Mouse (Mus musculus): ENCODE data around the gene Gnao1. TPM values are rescaled to one million over a fixed set of nuclear protein-coding genes. Genes with fewer than 3 reads are reported as not detected.

The Gnao1 gene
- polyA plus RNA-seq (2012; rRNA removed) = 2.3 and 2.5 TPM in 2 replicates

DNA sequence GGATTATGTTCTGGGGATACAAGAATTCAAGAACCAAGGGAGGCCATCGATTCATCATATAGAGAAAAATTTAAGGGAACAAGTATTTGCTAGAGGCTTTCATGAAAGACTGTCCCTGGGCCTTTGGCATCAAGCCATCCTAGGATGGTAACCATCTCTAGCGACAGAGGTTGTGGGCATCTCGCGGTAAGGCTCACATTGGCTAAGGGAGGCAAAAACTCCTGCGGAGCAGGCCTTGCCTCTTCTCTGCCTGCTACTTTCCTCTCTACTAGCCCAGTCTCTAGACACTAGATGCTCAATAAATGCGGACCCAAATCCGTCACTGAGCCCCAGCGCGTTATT, at the start of gene Gnao1:
Gene Gnao1 (plus strand): TSS at position 281 of the 342 bp plus-strand sequence.
- WGBS = 11% methylated on average over 9 of the region's 9 CpGs
- Histone ChIP-seq H3K36me3 (ENCODE audit: control insufficient read depth, insufficient read depth, low read length) (no peaks in the 10 kb centered on the region), H3K27ac (ENCODE audit: control insufficient read depth, insufficient read depth, low read length) (no peak within 1 kb of the TSS), H3K4me1 (replicated peaks; ENCODE audit: control insufficient read depth, insufficient read depth, low read length) (peaks cover 8% of the 10 kb centered on the region), H3K4me3 (ENCODE audit: control insufficient read depth, insufficient read depth, low read length) (peak within 1 kb of the TSS; percentile 43), H3K27me3 (ENCODE audit: control insufficient read depth, insufficient read depth, low read length) (peaks cover 19% of the 10 kb centered on the region)
- no peak for DNase-seq
- TF ChIP-seq CTCF (IDR thresholded peaks at IDR 0.05; ENCODE audit: borderline replicate concordance, control insufficient read depth, extremely low read depth, insufficient read depth, low read length, poor library complexity) (no peak), POLR2A (IDR thresholded peaks at IDR 0.05; ENCODE audit: control insufficient read depth, extremely low read depth, insufficient read depth, low read length, poor library complexity) (no peak)

- 61% methylated on average over 3 of the region's 3 CpGs for WGBS
- no peaks in the 10 kb centered on the region for H3K4me1 ChIP-seq (replicated peaks; ENCODE audit: control insufficient read depth, insufficient read depth, low read length)
- TF ChIP-seq POLR2A (IDR thresholded peaks at IDR 0.05; ENCODE audit: control insufficient read depth, extremely low read depth, insufficient read depth, low read length, poor library complexity) = no peak
- no peak for TF ChIP-seq CTCF (IDR thresholded peaks at IDR 0.05; ENCODE audit: borderline replicate concordance, control insufficient read depth, extremely low read depth, insufficient read depth, low read length, poor library complexity)
- H3K4me3 ChIP-seq (ENCODE audit: control insufficient read depth, insufficient read depth, low read length) = no peak overlapping the region
- DNase-seq = no peak
- no peak overlapping the region for H3K27ac ChIP-seq (ENCODE audit: control insufficient read depth, insufficient read depth, low read length)
- H3K27me3 ChIP-seq (ENCODE audit: control insufficient read depth, insufficient read depth, low read length) = no peaks in the 10 kb centered on the region
- H3K36me3 ChIP-seq (ENCODE audit: control insufficient read depth, insufficient read depth, low read length) = no peaks in the 10 kb centered on the region
Measured at GRCm38 (mm10) chr8:93777605-93778004, 32.2 kb upstream of the Gnao1 start.

GRCm38 (mm10) chr8:93809226-93809625, 540 bp upstream of the Gnao1 start:
- Histone ChIP-seq H3K27me3 (ENCODE audit: control insufficient read depth, insufficient read depth, low read length) (peaks cover 19% of the 10 kb centered on the region), H3K27ac (ENCODE audit: control insufficient read depth, insufficient read depth, low read length) (no peak overlapping the region), H3K4me1 (replicated peaks; ENCODE audit: control insufficient read depth, insufficient read depth, low read length) (peaks cover 8% of the 10 kb centered on the region), H3K4me3 (ENCODE audit: control insufficient read depth, insufficient read depth, low read length) (no peak overlapping the region), H3K36me3 (ENCODE audit: control insufficient read depth, insufficient read depth, low read length) (no peaks in the 10 kb centered on the region)
- no peak for DNase-seq
- 93% methylated on average over 3 of the region's 3 CpGs for WGBS
- TF ChIP-seq CTCF (IDR thresholded peaks at IDR 0.05; ENCODE audit: borderline replicate concordance, control insufficient read depth, extremely low read depth, insufficient read depth, low read length, poor library complexity) = no peak
- TF ChIP-seq POLR2A (IDR thresholded peaks at IDR 0.05; ENCODE audit: control insufficient read depth, extremely low read depth, insufficient read depth, low read length, poor library complexity) = no peak

- 2% methylated on average over 99 of the region's 116 CpGs for WGBS
- H3K27me3 ChIP-seq (ENCODE audit: control insufficient read depth, insufficient read depth, low read length) = peaks cover 19% of the 10 kb centered on the region
- DNase-seq = peak; percentile 43
Measured at GRCm38 (mm10) chr8:93810028-93810858, 477 bp downstream of the Gnao1 start.

GRCm38 (mm10) chr8:93810859-93811602, 1.3 kb downstream of the Gnao1 start:
- H3K27me3 ChIP-seq (ENCODE audit: control insufficient read depth, insufficient read depth, low read length) = peaks cover 19% of the 10 kb centered on the region
- H3K4me1 ChIP-seq (replicated peaks; ENCODE audit: control insufficient read depth, insufficient read depth, low read length) = peaks cover 8% of the 10 kb centered on the region
- TF ChIP-seq CTCF (IDR thresholded peaks at IDR 0.05; ENCODE audit: borderline replicate concordance, control insufficient read depth, extremely low read depth, insufficient read depth, low read length, poor library complexity) (no peak), POLR2A (IDR thresholded peaks at IDR 0.05; ENCODE audit: control insufficient read depth, extremely low read depth, insufficient read depth, low read length, poor library complexity) (no peak)
- no peak overlapping the region for H3K27ac ChIP-seq (ENCODE audit: control insufficient read depth, insufficient read depth, low read length)
- peak overlapping the region; percentile 43 for H3K4me3 ChIP-seq (ENCODE audit: control insufficient read depth, insufficient read depth, low read length)
- no peak for DNase-seq
- H3K36me3 ChIP-seq (ENCODE audit: control insufficient read depth, insufficient read depth, low read length) = no peaks in the 10 kb centered on the region
- WGBS = 5% methylated on average over 53 of the region's 53 CpGs

More at GRCm38 (mm10) chr8:93810028-93810858, 477 bp downstream of the Gnao1 start:
- Histone ChIP-seq H3K4me1 (replicated peaks; ENCODE audit: control insufficient read depth, insufficient read depth, low read length) (peaks cover 8% of the 10 kb centered on the region), H3K36me3 (ENCODE audit: control insufficient read depth, insufficient read depth, low read length) (no peaks in the 10 kb centered on the region), H3K4me3 (ENCODE audit: control insufficient read depth, insufficient read depth, low read length) (peak overlapping the region; percentile 43), H3K27ac (ENCODE audit: control insufficient read depth, insufficient read depth, low read length) (no peak overlapping the region)
- TF ChIP-seq CTCF (IDR thresholded peaks at IDR 0.05; ENCODE audit: borderline replicate concordance, control insufficient read depth, extremely low read depth, insufficient read depth, low read length, poor library complexity) (no peak), POLR2A (IDR thresholded peaks at IDR 0.05; ENCODE audit: control insufficient read depth, extremely low read depth, insufficient read depth, low read length, poor library complexity) (no peak)

- H3K27ac ChIP-seq (ENCODE audit: control insufficient read depth, insufficient read depth, low read length) = no peak overlapping the region
- WGBS = 23% methylated on average over 20 of the region's 20 CpGs
- no peaks in the 10 kb centered on the region for H3K36me3 ChIP-seq (ENCODE audit: control insufficient read depth, insufficient read depth, low read length)
- no peak overlapping the region for H3K4me3 ChIP-seq (ENCODE audit: control insufficient read depth, insufficient read depth, low read length)
- peaks cover 19% of the 10 kb centered on the region for H3K27me3 ChIP-seq (ENCODE audit: control insufficient read depth, insufficient read depth, low read length)
- peaks cover 8% of the 10 kb centered on the region for H3K4me1 ChIP-seq (replicated peaks; ENCODE audit: control insufficient read depth, insufficient read depth, low read length)
- DNase-seq = no peak
- TF ChIP-seq CTCF (IDR thresholded peaks at IDR 0.05; ENCODE audit: borderline replicate concordance, control insufficient read depth, extremely low read depth, insufficient read depth, low read length, poor library complexity) (no peak), POLR2A (IDR thresholded peaks at IDR 0.05; ENCODE audit: control insufficient read depth, extremely low read depth, insufficient read depth, low read length, poor library complexity) (no peak)
Measured at GRCm38 (mm10) chr8:93811719-93812475, 2.1 kb downstream of the Gnao1 start.

Measured in thymus, adult 2 months (tissue).